Mouse (Mus musculus): ENCODE data around the gene Zfp523. TPM values are rescaled to one million over a fixed set of nuclear protein-coding genes. Genes with fewer than 3 reads are reported as not detected.

The Zfp523 gene
- polyA plus RNA-seq, 1 experiment from 2014 or later = 11.1 TPM

- WGBS (ENCODE audit: insufficient replicate concordance) = 78% methylated on average over 5 of the region's 5 CpGs
- ATAC-seq = no peak
- Histone ChIP-seq H3K27ac (no peak overlapping the region), H3K36me3 (peaks cover 30% of the 10 kb centered on the region), H3K4me2 (no peak overlapping the region), H3K4me3 (no peak overlapping the region), H3K9me3 (replicated peaks) (no peaks in the 10 kb centered on the region), H3K27me3 (replicated peaks) (no peaks in the 10 kb centered on the region), H3K4me1 (peaks cover 78% of the 10 kb centered on the region), H3K9ac (no peak overlapping the region)
Measured at GRCm38 (mm10) chr17:28252281-28252648, 75.3 kb downstream of the Zfp523 start.

DNA sequence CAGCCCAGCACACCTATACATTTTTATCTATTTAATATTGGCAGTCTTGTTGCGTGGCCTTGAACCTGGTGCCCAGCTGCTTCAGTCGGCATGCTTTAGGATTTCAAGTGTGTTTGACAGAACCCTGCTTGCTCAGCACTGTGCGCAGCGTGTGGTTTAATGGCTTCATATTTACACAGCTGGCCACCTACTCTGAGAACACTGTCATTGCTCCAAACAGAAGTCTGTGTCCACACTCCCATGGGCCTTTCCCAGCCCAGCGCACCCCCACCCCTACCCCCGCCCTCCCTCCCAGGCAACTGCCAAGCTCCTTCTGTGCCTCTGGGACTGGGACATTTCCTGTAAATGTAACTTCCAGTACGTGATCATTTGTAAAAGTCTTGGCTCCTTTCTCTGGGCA lies 76.3 kb downstream of the Zfp523 start:
- Histone ChIP-seq H3K4me2 (no peak overlapping the region), H3K4me3 (no peak overlapping the region), H3K36me3 (peaks cover 30% of the 10 kb centered on the region), H3K9me3 (replicated peaks) (no peaks in the 10 kb centered on the region), H3K9ac (no peak overlapping the region), H3K4me1 (peaks cover 80% of the 10 kb centered on the region), H3K27me3 (replicated peaks) (no peaks in the 10 kb centered on the region), H3K27ac (no peak overlapping the region)
- no peak for ATAC-seq
- 79% methylated on average over 7 of the region's 7 CpGs for WGBS (ENCODE audit: insufficient replicate concordance)

- H3K4me3 ChIP-seq = no peak overlapping the region
- WGBS (ENCODE audit: insufficient replicate concordance) = 51% methylated on average over 4 of the region's 4 CpGs
- no peak for ATAC-seq
- H3K36me3 ChIP-seq = peaks cover 38% of the 10 kb centered on the region
- H3K9me3 ChIP-seq (replicated peaks) = no peaks in the 10 kb centered on the region
- H3K27me3 ChIP-seq (replicated peaks) = no peaks in the 10 kb centered on the region
- H3K4me2 ChIP-seq = no peak overlapping the region
- H3K4me1 ChIP-seq = peaks cover 76% of the 10 kb centered on the region
- no peak overlapping the region for H3K27ac ChIP-seq
- H3K9ac ChIP-seq = no peak overlapping the region
Measured at GRCm38 (mm10) chr17:28254804-28255203, 77.9 kb downstream of the Zfp523 start.

Other genes starting within 250 kb of the Zfp523 start
- gene Tcp11, start 96.5 kb upstream of the Zfp523 start, polyA plus RNA-seq (2016; fragmentation: Nextera tagmentation; extraction: Ambion mirVana) = 0.44 and 0.53 TPM in 2 replicates
- gene Scube3, start 35.0 kb upstream of the Zfp523 start, polyA plus RNA-seq (2016; fragmentation: Nextera tagmentation; extraction: Ambion mirVana) = 0.91 and 1.2 TPM in 2 replicates
- gene Def6, start 30.6 kb downstream of the Zfp523 start, polyA plus RNA-seq (2016; fragmentation: Nextera tagmentation; extraction: Ambion mirVana) = 21.6 and 25.2 TPM in 2 replicates
- gene Ppard, start 55.6 kb downstream of the Zfp523 start, polyA plus RNA-seq (2016; fragmentation: Nextera tagmentation; extraction: Ambion mirVana) = 2.0 and 2.1 TPM in 2 replicates
- gene Fance, start 136.4 kb downstream of the Zfp523 start, polyA plus RNA-seq (2016; fragmentation: Nextera tagmentation; extraction: Ambion mirVana) = 18.8 and 22.1 TPM in 2 replicates
- gene Rpl10a, start 151.3 kb downstream of the Zfp523 start, polyA plus RNA-seq (2016; fragmentation: Nextera tagmentation; extraction: Ambion mirVana) = 472 and 487 TPM in 2 replicates
- 1.9 and 2.0 TPM in 2 replicates for gene Tead3, start 173.7 kb downstream of the Zfp523 start, polyA plus RNA-seq (2016; fragmentation: Nextera tagmentation; extraction: Ambion mirVana)
- gene Tulp1, start 188.1 kb downstream of the Zfp523 start, polyA plus RNA-seq (2016; fragmentation: Nextera tagmentation; extraction: Ambion mirVana) = 1.4 and 1.6 TPM in 2 replicates